Comparison of ENCODE assay signal across 8 mouse cellular contexts in the genomic region with DNA sequence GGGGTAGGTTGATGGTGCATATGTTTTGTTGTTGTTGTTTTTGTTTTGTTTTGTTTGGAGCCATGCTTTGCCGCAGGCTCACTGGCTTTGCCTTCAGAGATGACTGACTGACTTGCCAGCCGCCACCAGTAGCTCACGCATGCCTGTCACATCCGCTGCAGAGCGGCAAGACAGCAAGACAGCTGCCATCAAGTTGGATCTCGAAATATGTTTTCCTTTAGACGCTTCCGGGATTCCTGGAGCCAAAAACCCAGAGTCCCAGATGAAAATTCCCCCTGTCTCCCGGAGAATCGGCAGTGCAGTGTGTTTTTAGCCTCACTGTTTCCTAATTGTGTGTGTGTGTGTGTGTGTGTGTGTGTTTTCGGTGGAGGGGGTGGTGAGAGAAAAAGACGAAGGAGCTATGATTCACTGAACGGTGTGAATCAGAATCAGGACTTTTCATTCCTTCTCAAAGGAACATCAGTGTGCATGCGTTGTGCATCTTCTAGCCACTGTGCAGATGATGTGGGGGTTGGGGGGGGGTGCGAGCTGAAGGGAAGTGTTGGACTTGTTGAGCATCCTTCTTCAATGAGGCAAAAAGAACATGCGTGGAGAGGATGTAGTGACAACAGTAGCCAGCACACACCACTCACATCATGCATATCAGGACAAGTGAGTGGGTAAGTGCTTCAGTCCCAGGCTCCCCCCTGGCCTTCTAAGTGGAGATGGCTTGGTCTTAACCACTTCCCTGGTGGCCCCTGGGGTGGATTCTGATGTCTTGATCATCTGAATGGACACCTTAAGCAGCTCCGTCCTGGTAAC.
A peak's percentile ranks its signal among the peaks of the same experiment; 100 is the strongest.
DNase-seq lines count a peak whose midpoint lies in the region; ATAC-seq and TF ChIP-seq lines count a peak whose summit lies in the region.

No protein-coding gene starts in this region.

- no peak for TF ChIP-seq CTCF in E14TG2a.4 (conservative IDR thresholded peaks at IDR 0.05; ENCODE audit: low read length)

- peaks cover 5% of the 10 kb centered on the region; the same call in 1 of the 2 replicates for H3K27me3 ChIP-seq in hindbrain, embryonic 15.5 days
- H3K27me3 ChIP-seq in hindbrain, embryonic 14.5 days (ENCODE audit: control insufficient read depth, insufficient read depth, low read length), result peaks cover 15% of the 10 kb centered on the region
- H3K27me3 ChIP-seq in E14TG2a.4 (ENCODE audit: insufficient read depth, low read length), result peaks cover 41% of the 10 kb centered on the region
- H3K27me3 ChIP-seq in embryonic facial prominence, embryonic 13.5 days, result peaks cover 30% of the 10 kb centered on the region
- peaks cover 27% of the 10 kb centered on the region for H3K27me3 ChIP-seq in liver, embryonic 12.5 days (replicated peaks)

- H3K27ac ChIP-seq in hindbrain, embryonic 15.5 days (replicated peaks), result no peak overlapping the region
- H3K27ac ChIP-seq in hindbrain, embryonic 14.5 days, result no peak overlapping the region
- H3K27ac ChIP-seq in embryonic facial prominence, embryonic 13.5 days, result no peak overlapping the region
- H3K27ac ChIP-seq in liver, embryonic 12.5 days, result no peak overlapping the region

- H3K4me1 ChIP-seq in hindbrain, embryonic 15.5 days (replicated peaks), result peaks cover 51% of the 10 kb centered on the region
- peaks cover 27% of the 10 kb centered on the region for H3K4me1 ChIP-seq in hindbrain, embryonic 14.5 days (replicated peaks; ENCODE audit: control insufficient read depth, insufficient read depth, low read length)
- H3K4me1 ChIP-seq in E14TG2a.4 (replicated peaks; ENCODE audit: low read depth, low read length), result peaks cover 53% of the 10 kb centered on the region
- H3K4me1 ChIP-seq in embryonic facial prominence, embryonic 13.5 days, result peaks cover 48% of the 10 kb centered on the region
- H3K4me1 ChIP-seq in liver, embryonic 12.5 days, result peaks cover 69% of the 10 kb centered on the region

- ATAC-seq in hindbrain, embryonic 15.5 days (ENCODE audit: low FRiP score, low read depth), result no peak
- ATAC-seq in hindbrain, embryonic 14.5 days (ENCODE audit: low FRiP score), result no peak
- ATAC-seq in embryonic facial prominence, embryonic 13.5 days (ENCODE audit: insufficient number of reproducible peaks, insufficient read depth, low FRiP score, low TSS enrichment, low read depth), result no peak
- ATAC-seq in liver, embryonic 12.5 days, result no peak

- WGBS in hindbrain, embryonic 15.5 days, result 36% methylated on average over 17 of the region's 17 CpGs
- WGBS in hindbrain, embryonic 14.5 days, result 43% methylated on average over 17 of the region's 17 CpGs
- 25% methylated on average over 17 of the region's 17 CpGs for WGBS in embryonic facial prominence, embryonic 13.5 days
- WGBS in liver, embryonic 12.5 days (ENCODE audit: insufficient replicate concordance), result 57% methylated on average over 17 of the region's 17 CpGs

- H3K9me3 ChIP-seq in hindbrain, embryonic 15.5 days, result no peaks in the 10 kb centered on the region
- no peaks in the 10 kb centered on the region for H3K9me3 ChIP-seq in hindbrain, embryonic 14.5 days (ENCODE audit: control insufficient read depth, low read length)
- H3K9me3 ChIP-seq in E14TG2a.4 (ENCODE audit: low read length), result no peaks in the 10 kb centered on the region
- no peaks in the 10 kb centered on the region for H3K9me3 ChIP-seq in embryonic facial prominence, embryonic 13.5 days
- no peaks in the 10 kb centered on the region for H3K9me3 ChIP-seq in liver, embryonic 12.5 days (replicated peaks)

- DNase-seq in hindbrain, embryonic 14.5 days (ENCODE audit: low spot score), result no peak
- no peak for DNase-seq in cerebellum, postnatal 14 days
- DNase-seq in urinary bladder, postnatal 36 days (ENCODE audit: low spot score in 2 of 2), result no peak
- DNase-seq in urinary bladder, adult 18-20 months (ENCODE audit: low spot score in 2 of 2), result no peak

- H3K9ac ChIP-seq in hindbrain, embryonic 15.5 days, result no peak overlapping the region
- H3K9ac ChIP-seq in hindbrain, embryonic 14.5 days, result no peak overlapping the region; the same call in 1 of the 2 replicates
- H3K9ac ChIP-seq in embryonic facial prominence, embryonic 13.5 days, result no peak overlapping the region
- peak overlapping the region; percentile 8; the same call in 1 of the 2 replicates for H3K9ac ChIP-seq in liver, embryonic 12.5 days

- peak overlapping the region; percentile 39 for H3K4me2 ChIP-seq in hindbrain, embryonic 15.5 days
- H3K4me2 ChIP-seq in hindbrain, embryonic 14.5 days (replicated peaks), result no peak overlapping the region
- H3K4me2 ChIP-seq in embryonic facial prominence, embryonic 13.5 days, result peak overlapping the region; percentile 47
- H3K4me2 ChIP-seq in liver, embryonic 12.5 days, result peak overlapping the region; percentile 42

- H3K4me3 ChIP-seq in hindbrain, embryonic 15.5 days, result no peak overlapping the region
- H3K4me3 ChIP-seq in hindbrain, embryonic 14.5 days (replicated peaks; ENCODE audit: low read length), result no peak overlapping the region
- peak overlapping the region; percentile 10; the same call in 1 of the 2 replicates for H3K4me3 ChIP-seq in E14TG2a.4 (replicated peaks; ENCODE audit: low read length)
- H3K4me3 ChIP-seq in embryonic facial prominence, embryonic 13.5 days, result no peak overlapping the region
- H3K4me3 ChIP-seq in liver, embryonic 12.5 days, result no peak overlapping the region

- H3K36me3 ChIP-seq in hindbrain, embryonic 15.5 days, result no peaks in the 10 kb centered on the region
- no peaks in the 10 kb centered on the region for H3K36me3 ChIP-seq in hindbrain, embryonic 14.5 days (replicated peaks; ENCODE audit: control insufficient read depth, insufficient read depth)
- no peaks in the 10 kb centered on the region for H3K36me3 ChIP-seq in E14TG2a.4 (ENCODE audit: insufficient read depth, low read length)
- H3K36me3 ChIP-seq in embryonic facial prominence, embryonic 13.5 days, result no peaks in the 10 kb centered on the region
- H3K36me3 ChIP-seq in liver, embryonic 12.5 days, result no peaks in the 10 kb centered on the region
